Mouse (Mus musculus) spleen, postnatal 10 days (tissue): ENCODE data around the gene Cacna1h.

ENCODE experiments used
- DNase-seq, 2 experiments: peaks; one replicate each; pipeline ENCODE4 v3.0.0; 2021 to 2022; ENCODE audit warnings: low spot score in 2 of 2

The Cacna1h gene

DNA sequence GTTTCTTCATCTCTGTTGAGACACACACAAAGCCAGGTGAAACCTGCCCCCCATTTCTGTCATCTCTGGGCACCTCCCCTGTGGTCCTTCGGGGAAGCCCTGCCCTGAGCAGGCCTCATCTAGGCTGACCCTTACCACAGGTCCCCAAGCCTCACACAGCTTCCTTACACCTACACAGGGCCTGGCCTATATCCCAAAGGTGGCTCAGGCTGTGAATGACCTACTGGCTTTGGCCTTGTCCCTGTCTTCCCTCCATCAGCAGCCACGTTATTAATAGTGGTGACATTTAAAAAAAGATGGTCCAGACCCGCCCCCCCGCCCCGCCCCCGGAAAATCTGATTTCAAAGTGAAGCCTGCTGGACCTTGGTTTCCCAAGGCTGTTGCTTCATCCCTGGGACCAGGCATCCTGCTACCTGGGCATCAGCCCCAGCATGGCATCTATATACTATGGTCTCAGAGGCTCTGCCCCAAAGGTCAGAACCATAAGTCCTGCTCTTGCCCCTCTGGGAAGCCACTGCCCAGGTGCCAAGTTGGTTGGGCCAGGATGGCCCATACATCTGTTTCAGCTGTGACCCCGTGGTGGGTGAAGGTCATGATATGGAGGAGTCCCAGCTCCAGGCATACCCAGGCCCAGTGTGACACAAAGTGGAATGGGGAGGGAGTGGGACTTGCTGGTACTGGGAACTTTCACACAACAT is 25.1 kb downstream of the Cacna1h start:
- no peak for DNase-seq

DNA sequence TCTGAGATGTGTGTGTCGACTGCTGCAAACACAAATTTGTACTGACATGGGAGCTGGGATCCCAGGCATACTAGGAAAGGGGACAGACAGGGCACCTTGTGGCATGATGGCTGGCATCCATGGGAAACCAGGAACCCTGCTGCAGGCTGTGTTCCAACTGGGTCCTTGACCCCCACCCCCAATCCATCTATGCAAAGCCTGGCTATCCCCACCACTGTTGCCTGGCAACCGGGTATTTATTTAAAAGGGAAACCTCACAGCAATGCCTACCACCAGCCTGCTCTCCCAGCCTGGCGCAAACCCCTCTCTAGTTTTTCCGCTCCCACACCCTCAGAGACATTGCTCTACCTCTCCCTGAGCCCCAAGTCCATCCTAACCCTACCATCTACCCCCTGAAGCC is 26.2 kb downstream of the Cacna1h start:
- no peak for DNase-seq

DNA sequence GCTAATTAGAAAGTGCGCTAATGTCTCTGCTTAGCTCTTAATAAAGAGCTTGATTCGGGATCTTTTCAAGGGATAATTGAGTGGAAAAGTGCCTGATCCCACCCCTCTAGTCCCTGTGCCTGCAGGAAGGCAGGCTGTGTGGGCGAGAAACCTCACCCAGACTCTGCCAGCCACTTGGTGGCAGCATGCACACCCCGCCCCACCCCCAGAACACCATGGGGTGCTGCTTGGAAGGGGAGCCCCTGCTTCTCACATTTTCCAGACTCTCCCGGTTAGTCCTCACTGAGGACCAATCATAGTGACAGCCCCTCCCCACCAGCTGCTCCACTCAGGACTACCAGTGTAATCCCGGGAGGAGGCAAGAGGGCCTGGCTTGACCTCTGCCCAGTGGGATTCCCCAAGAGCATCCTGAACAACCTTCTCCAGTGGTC is 27.6 kb downstream of the Cacna1h start:
- DNase-seq: no peak

DNA sequence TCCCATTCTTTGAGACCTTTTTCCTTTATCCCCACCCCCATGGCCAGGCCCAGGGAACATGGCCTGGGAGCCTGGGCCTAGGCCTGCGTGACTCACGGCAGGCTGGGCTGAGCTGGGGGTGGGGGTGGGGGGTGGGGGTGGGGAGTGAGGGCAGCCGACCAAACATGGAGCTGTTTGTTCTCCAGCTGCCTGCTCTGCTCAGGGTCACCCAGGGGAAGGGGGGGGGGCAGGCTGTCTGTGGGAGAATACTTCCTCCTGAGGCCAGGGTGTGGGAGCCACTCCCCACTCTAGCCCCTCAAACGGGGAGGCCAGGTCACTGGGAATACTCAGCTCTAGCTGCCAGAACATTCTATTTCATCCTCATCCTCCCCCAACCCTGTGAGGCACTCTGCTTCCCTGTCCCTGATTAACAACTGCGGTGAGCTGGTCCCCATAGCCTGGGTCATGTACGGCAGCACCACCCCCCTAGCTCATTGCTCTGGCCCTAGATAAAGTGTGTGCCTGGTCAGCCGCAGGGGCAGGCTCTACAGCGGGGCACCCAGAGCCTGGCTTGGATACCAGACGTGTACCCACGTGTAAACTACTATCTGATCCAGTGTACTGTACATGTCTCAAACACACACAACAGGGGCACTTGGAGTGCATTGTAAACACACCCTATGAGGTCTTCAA is 28.2 kb downstream of the Cacna1h start:
- DNase-seq: no peak

DNA sequence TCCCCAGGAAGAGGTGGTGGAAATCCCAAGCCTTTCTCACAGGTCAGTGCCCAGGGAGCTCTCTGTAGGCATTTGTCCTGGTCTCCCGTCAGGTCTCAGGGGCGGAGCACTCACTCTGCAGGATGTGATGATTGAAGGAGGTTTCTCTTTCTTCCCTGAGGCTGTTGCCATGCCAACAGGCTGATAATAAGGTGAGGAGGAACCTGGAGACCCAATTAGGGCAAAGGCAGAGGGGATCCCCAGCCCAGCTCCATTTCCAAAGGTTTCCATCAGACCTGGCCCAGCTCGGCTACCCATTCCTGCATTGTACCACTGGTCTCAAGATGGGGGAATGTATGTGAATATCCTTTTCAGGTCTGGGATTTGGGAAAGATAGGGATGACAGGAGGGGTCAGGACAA is 29.4 kb downstream of the Cacna1h start:
- DNase-seq: no peak

DNA sequence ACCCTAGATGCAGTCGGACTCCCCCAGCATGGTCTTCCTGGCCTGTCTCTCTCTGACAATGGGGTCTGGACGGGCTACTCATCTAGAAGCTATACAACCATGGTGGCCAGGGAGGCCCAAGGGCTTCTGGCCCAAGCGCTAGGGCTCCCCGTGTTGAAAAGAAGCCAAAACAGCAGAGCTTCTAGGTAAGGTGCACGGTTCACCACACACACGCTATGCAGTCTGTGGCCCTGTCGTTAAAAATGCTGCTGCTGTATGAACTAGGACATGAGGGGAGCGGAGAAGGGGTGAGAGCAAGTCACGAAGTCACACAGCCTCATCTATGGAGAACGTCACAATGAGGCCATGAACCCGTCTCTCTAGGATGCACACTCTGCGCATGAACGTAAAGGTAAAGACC is 31.4 kb downstream of the Cacna1h start:
- DNase-seq: no peak

DNA sequence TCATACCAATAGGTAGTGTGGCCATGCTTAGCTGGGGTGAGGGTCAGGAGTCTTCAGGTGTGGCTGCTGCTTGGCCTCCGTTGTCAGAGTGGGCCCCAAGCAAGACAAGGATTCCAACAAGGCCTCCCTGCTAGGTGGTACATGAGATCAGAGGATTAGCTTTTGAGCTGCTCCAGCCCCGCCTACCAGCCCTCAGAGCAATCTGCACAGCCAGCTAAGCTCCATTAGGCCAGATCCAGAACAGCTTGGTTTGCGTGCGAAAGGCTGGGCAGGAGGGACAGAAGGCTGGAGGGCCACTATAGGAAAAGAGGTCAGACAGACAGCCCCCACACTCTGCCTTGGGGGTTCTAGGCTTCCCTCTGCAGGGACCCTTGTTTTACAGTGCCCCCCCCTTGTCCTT is 32.1 kb downstream of the Cacna1h start:
- no peak for DNase-seq

DNA sequence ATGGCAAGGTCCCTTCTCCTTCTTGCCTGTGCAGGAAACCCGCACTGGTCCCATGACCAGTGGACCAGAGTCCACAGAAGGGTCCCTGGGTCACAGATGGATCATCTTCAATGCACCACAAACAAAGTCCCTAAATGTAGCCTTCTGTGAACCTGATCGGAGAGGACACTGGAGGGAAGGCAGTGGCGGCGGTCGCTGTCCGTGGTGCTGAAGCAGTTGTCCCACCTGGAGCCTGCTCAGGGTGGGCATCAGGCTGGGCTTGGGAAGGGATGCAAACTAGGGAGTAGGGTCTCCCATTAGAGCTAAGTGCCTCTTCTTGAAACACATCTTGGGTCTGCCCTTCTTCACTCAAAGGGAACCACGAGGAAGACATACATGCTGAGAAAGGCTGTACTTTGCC is 33.1 kb downstream of the Cacna1h start:
- peak; percentile 22 to 63 for DNase-seq

DNA sequence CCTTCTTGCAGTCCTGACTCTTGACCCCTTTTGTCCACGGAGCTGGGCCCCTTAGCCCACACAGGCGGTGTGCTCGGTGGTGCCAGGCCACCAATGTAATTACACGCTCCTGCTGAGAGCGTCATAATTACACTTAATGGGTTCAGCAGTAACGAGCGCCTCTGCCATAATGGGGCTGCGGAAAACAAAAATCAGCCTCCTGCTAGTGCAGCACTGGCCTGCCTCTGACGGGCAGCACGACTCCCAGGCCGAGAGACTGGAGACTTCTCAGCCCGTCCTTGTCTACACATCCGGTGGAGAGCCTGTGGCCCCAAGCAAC is 35.1 kb downstream of the Cacna1h start:
- no peak for DNase-seq

DNA sequence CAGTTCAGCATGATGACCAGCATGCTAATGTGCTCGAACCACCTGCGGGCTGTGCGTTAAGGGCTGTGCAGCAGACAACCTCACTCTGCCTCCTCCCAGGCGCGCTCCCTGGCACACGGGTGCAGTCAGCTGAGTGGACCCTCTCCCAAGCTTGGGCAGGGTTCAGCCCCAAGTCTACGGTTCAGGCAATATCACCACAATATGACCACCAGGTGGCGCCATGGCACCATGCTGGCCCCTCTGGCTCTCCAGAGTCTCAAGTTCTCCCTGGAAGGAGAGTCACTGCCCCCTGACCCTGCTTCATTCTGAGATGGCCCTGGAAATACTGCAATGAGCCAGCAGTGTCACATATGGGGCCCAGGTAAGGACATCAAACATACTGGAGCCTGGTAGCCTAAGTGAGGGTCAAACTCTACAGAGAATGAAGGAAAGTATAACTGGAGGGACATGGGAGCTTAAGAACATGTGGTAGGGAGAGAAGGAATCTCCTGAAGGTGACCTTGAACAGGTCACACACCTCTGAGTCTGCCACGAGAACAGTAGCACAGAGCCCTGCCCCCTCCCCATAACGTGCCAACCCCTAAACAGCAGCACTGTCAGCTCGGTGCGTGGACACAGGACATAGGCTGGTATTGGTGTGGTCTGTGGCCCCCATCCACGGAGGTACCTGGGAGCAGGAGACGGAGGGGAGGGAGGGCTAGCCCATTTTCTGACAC is 35.6 kb downstream of the Cacna1h start:
- DNase-seq: peak; percentile 58 to 81

DNA sequence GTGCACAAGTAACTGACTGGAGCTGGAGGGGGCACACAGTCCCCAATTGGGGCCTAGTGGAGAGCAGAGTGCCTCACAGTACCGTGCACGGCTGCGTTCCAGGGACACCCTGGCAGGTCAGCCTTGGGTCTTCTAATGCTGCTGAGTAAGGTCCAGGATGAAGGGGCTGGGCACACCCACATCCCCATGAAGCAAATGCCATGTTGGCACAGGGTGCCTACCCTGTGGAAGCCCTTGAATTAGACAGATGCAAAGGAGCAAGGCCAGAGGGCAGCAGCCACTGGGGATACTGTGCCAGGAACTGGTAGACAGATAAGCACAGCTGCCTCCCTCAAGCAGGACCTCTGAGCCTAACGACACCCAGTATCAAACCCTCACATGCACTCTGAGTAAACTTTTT is 39.1 kb downstream of the Cacna1h start:
- no peak for DNase-seq

DNA sequence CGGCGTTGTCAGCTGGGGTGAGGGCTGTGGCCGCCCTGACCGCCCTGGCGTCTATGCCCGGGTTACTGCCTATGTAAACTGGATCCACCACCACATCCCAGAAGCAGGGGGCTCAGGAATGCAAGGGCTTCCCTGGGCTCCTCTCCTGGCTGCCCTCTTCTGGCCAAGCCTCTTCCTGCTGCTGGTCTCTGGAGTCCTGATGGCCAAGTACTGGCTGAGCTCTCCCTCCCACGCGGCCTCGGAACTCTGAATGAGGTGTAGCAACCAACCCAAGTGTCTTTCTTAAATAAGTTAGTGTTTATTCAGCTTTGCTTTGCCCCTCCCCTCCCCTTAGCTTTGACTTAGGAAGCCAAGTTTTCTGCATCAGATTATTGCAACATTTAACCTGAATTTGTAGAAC is 59.6 kb downstream of the Cacna1h start:
- DNase-seq: no peak

DNA sequence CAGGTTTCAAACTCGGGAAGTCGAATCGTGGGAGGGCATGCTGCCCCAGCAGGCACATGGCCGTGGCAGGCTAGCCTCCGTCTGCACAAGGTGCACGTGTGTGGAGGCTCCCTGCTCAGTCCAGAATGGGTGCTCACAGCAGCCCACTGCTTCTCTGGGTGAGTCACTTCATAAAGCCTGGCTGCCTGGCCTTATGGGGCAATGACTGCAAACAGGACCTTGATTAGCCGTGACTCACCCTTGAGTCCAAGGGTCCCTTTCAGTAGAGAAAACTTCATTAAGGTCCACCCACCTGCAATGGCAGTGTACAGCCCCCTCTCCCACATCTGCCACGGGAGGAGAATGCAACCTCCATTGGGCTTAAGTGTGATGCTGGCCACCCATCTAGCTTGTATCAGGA is 61.1 kb downstream of the Cacna1h start:
- no peak for DNase-seq

DNA sequence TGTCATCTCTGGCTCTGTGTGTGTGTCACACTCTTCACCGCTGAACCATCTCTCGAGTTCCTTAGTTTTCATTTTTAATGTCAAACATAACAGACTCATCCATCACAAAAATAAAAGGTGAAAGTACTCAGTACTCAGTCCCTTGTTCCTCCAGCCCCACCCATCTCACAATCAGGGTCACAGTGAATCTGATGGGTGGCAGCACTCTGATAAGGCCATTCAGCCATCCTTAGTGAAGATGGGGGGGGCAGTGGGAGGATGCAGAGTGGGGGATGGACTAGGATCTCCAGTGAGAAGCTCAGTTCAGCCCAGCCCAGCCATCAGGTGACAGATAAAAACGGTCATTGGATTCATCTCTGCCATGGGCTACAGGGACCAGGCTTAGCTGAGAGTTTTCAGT is 64.6 kb downstream of the Cacna1h start, which contains the start of gene Tpsg1:
Gene Tpsg1, plus strand, starts transcription at position 301 of the 400 bp plus-strand sequence.
- no peak for DNase-seq

DNA sequence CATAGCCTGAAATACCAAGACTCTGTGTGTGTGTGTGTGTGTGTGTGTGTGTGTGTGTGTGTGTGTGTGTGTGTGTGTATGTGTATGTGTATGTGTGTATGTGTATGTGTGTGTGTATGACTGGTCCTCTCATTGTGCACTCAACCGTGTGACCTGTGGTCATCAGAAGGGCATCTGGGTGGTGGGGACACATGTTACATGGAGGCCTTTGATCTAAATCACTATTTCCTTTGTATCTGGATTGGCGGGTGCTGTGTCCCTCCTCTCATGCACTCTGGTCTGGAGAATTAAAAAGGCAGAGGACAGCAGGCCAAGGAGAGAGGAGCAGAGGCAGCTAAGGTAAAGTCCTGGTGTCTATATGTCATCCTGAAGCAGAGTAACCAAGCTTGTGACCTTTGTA is 67.6 kb downstream of the Cacna1h start, which contains the start of gene Tpsb2:
Gene Tpsb2, plus strand, starts transcription at position 301 of the 400 bp plus-strand sequence.
- DNase-seq: no peak

DNA sequence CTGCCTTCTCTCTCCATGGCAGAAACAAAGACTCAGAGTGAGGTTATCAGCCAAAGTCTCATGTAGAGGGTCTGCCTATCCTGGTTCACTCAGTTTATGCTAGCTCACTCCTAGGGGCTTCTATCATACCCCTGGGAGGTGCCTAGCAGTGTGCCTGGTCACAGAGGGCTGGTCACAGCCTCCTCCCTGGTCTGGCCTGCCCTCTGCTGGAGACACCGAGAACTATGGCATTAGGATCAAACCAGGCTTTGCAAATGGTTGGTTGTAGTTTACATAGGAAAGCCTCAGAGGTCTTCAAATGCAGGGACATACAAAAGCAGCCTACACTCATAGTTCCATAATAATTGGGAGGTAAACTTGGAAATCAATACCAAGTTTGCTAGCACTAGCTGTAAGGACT is 69.9 kb downstream of the Cacna1h start:
- DNase-seq: peak; percentile 23 to 62

DNA sequence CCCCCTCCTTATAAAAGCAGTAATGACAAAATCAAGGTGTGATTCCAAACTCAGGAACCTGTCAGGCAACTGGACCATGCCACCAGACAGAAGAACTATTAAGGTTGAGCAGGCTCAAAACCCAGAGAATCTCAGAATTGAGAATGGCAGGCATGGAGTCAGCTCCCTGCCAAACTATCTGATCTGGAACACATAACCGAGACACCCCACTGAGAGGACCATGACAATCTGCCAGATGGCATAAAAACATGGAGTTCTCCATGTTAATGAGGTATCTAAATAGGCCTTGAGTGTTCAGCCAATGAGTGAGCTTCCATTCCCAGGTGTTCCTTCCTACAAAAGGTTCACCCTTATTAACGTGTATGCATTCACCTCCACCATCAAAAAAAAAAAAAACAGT is 72.3 kb downstream of the Cacna1h start:
- DNase-seq: no peak

DNA sequence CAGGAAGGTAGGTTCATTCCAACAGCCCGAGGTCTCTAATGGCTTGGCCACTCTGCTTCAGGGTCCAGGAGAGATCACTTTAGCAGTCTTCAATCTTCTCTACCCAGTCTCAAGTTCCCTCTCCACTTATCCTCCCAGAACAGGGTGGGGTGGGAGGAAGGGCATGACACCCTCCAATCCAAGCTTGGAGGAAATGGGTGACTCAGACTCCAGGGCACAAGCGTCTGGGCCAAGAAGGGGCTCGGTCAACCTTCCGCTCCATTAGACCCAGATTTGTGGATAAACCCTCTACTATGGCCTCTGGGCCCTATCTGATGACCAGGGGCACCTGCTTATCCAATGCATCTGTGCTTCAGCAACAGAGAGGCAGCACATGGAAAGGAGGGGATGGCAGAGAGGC is 88.1 kb downstream of the Cacna1h start, which contains the start of gene Tpsab1:
Gene Tpsab1, minus strand, starts transcription at position 101 of the 400 bp plus-strand sequence.
- DNase-seq: no peak

DNA sequence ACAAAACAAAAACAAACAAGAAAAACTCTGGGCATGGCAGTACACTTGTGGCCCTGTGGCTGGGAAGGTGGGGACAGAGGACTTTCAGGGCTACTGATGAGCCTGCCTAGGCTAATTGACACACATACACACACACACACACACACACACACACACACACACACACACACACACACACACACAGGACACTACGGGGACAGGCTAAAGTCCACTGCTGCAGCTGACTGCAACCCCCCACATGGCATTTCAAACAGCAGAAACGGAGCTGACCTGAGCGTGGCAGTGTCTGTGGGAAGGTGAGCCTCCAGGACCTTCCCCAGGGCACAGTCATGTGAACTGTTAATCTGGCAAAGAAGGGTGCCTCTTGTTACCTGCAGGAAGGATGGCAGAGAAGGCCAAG is 92.1 kb downstream of the Cacna1h start:
- no peak for DNase-seq

DNA sequence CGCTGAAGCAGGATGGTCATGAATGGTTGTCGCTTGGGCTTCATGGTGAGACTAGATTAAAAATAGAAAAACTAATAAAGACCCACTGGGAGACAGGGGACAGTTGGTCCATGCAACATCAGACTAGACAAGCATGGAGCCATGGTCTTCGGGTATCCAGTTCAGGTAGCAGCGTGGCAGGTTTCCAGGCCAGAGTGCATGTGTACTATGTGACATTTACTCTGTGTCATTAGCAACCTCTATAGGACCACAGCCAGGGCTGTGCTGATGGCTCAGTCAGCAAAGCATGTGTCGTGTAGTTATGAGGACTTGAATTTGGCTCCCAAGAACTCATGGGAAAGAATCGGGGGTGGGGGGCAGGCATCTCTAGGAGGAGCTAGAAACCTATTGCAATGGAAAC is 93.6 kb downstream of the Cacna1h start:
- DNase-seq: no peak

DNA sequence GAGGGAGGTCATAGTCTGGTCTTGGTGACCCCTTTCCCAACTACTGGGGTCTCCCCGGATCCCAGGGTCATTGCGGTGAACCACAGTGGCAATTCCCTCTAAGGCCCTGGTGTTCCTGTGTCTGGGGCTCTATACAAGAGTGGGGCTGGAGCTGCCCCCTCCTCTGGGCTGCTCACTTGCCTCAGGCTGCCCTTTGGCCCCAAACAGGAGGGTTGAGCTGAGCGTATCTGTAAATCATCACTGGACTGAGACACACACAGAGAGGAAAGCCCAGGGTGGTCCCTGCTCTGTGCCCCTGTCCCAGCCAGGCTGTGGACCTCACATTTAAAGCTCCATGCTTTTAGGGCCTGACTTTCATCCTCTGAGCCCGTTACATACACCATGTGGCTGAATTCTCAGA is 95.4 kb downstream of the Cacna1h start:
- DNase-seq: no peak

DNA sequence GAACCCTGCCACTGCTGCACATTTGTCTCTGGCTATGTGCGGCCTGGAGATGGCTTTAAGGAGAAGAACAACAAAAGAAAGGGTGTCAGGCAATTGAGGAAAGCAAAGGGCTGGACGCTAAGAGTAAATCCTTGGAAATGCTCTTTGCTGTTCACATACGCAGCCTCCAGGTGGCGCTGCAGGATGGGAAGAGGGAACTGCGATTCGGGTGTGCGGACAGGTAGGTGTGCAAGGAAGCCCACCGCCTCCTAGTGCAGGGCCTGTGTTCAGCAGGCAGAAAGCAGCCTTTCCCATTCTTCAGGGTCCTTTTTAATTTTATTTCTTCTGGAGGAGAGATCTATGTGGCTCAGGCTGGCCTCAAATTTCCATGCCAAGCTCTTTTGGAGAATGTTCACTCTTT is 99.6 kb downstream of the Cacna1h start:
- peak; percentile 36 to 70 for DNase-seq

DNA sequence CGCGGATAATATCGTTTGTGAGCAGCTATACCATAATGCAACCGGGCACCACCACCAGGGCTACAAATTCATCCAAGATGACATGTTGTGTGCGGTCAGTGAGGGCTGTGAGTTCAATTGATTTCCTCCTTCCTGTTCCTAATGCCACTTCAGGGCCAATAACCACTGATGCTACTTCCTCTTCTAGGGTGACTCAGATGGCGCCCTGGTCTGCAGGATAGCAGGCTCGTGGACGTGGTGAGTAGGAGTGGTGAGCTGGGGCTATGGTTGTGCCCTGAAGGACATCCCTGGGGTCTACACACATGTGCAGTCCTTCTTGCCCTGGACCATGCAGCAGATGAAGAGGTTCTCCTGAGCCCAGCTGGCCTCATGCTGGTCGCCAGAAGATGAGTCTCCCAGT is 101.3 kb downstream of the Cacna1h start:
- DNase-seq: no peak
